Mouse (Mus musculus): ENCODE results near the gene Tmem131l. TPM values are rescaled to one million over a fixed set of nuclear protein-coding genes. Genes with fewer than 3 reads are reported as not detected.

Tmem131l gene
- total RNA-seq (2012; rRNA removed), result 31.5 and 49.3 TPM in 2 replicates

- no peaks in the 10 kb centered on the region for H3K36me3 ChIP-seq (ENCODE audit: control insufficient read depth, insufficient read depth, low read length, poor library complexity, severe bottlenecking)
- H3K4me3 ChIP-seq (ENCODE audit: insufficient read depth in 1 of 2, low read depth in 1 of 2, low read length in 2 of 2, poor library complexity in 1 of 2, severe bottlenecking in 1 of 2), result peak within 1 kb of the TSS; percentile 98 to 99
- peak within 1 kb of the TSS; percentile 61; the same call in 1 of the 2 replicates for H3K27ac ChIP-seq (ENCODE audit: insufficient read depth, low read depth, low read length, poor library complexity, severe bottlenecking)
- DNase-seq (ENCODE audit: low read depth, low spot score), result peak; percentile 54
- H3K9me3 ChIP-seq (ENCODE audit: control insufficient read depth, insufficient read depth, low read depth, low read length), result no peaks in the 10 kb centered on the region
- in situ Hi-C loops (cut with MboI; ENCODE audit: low sequenced_read_pairs in 2 of 2, unreplicated experiment in 2 of 2), result no loop called here
- no peaks in the 10 kb centered on the region for H3K4me1 ChIP-seq (ENCODE audit: control insufficient read depth in 2 of 2, insufficient read depth in 2 of 2, low read length in 2 of 2, poor library complexity in 1 of 2)
- TF ChIP-seq ZNF384 (IDR thresholded peaks at IDR 0.05; ENCODE audit: low read depth, low read length) (no peak), ZC3H11A (IDR thresholded peaks at IDR 0.05; ENCODE audit: borderline replicate concordance, low read depth, low read length) (no peak), HCFC1 (IDR thresholded peaks at IDR 0.05; ENCODE audit: borderline replicate concordance, insufficient read depth, low read length) (no peak), CHD2 (IDR thresholded peaks at IDR 0.05; ENCODE audit: low read depth, low read length) (no peak), MAFK (IDR thresholded peaks at IDR 0.05; ENCODE audit: insufficient read depth, low read depth, low read length) (no peak)
- H3K9ac ChIP-seq (ENCODE audit: insufficient read depth, low read depth, low read length, poor library complexity, severe bottlenecking), result peak within 1 kb of the TSS; percentile 96
Observed at GRCm38 (mm10) chr3:84039646-84040475, at the start of gene Tmem131l. Gene Tmem131l (minus strand): TSS chr3:84040175.

- Histone ChIP-seq H3K9ac (ENCODE audit: insufficient read depth, low read depth, low read length, poor library complexity, severe bottlenecking) (no peak overlapping the region), H3K27ac (ENCODE audit: insufficient read depth, low read depth, low read length, poor library complexity, severe bottlenecking) (no peak overlapping the region), H3K36me3 (ENCODE audit: control insufficient read depth, insufficient read depth, low read length, poor library complexity, severe bottlenecking) (no peaks in the 10 kb centered on the region), H3K4me1 (ENCODE audit: control insufficient read depth in 2 of 2, insufficient read depth in 2 of 2, low read length in 2 of 2, poor library complexity in 1 of 2) (no peaks in the 10 kb centered on the region), H3K9me3 (ENCODE audit: control insufficient read depth, insufficient read depth, low read depth, low read length) (no peaks in the 10 kb centered on the region), H3K4me3 (ENCODE audit: insufficient read depth in 1 of 2, low read depth in 1 of 2, low read length in 2 of 2, poor library complexity in 1 of 2, severe bottlenecking in 1 of 2) (no peak overlapping the region)
- no peak for DNase-seq (ENCODE audit: low read depth, low spot score)
- in situ Hi-C loops (cut with MboI; ENCODE audit: low sequenced_read_pairs in 2 of 2, unreplicated experiment in 2 of 2), result no loop called here
- TF ChIP-seq HCFC1 (IDR thresholded peaks at IDR 0.05; ENCODE audit: borderline replicate concordance, insufficient read depth, low read length), result no peak
Observed at GRCm38 (mm10) chr3:84086921-84087320, 46.9 kb upstream of the Tmem131l start.

GRCm38 (mm10) chr3:84086337-84086736 lies 46.4 kb upstream of the Tmem131l start:
- Histone ChIP-seq H3K9ac (ENCODE audit: insufficient read depth, low read depth, low read length, poor library complexity, severe bottlenecking) (no peak overlapping the region), H3K27ac (ENCODE audit: insufficient read depth, low read depth, low read length, poor library complexity, severe bottlenecking) (no peak overlapping the region), H3K4me1 (ENCODE audit: control insufficient read depth in 2 of 2, insufficient read depth in 2 of 2, low read length in 2 of 2, poor library complexity in 1 of 2) (no peaks in the 10 kb centered on the region), H3K9me3 (ENCODE audit: control insufficient read depth, insufficient read depth, low read depth, low read length) (no peaks in the 10 kb centered on the region), H3K36me3 (ENCODE audit: control insufficient read depth, insufficient read depth, low read length, poor library complexity, severe bottlenecking) (no peaks in the 10 kb centered on the region), H3K4me3 (ENCODE audit: insufficient read depth in 1 of 2, low read depth in 1 of 2, low read length in 2 of 2, poor library complexity in 1 of 2, severe bottlenecking in 1 of 2) (no peak overlapping the region)
- DNase-seq (ENCODE audit: low read depth, low spot score), result no peak
- TF ChIP-seq ZNF384 (IDR thresholded peaks at IDR 0.05; ENCODE audit: low read depth, low read length) (no peak), MAFK (IDR thresholded peaks at IDR 0.05; ENCODE audit: insufficient read depth, low read depth, low read length) (no peak), CHD2 (IDR thresholded peaks at IDR 0.05; ENCODE audit: low read depth, low read length) (no peak), HCFC1 (IDR thresholded peaks at IDR 0.05; ENCODE audit: borderline replicate concordance, insufficient read depth, low read length) (no peak), ZC3H11A (IDR thresholded peaks at IDR 0.05; ENCODE audit: borderline replicate concordance, low read depth, low read length) (no peak)
- in situ Hi-C loops (cut with MboI; ENCODE audit: low sequenced_read_pairs in 2 of 2, unreplicated experiment in 2 of 2), result no loop called here

GRCm38 (mm10) chr3:84085429-84085828 lies 45.5 kb upstream of the Tmem131l start:
- Histone ChIP-seq H3K4me3 (ENCODE audit: insufficient read depth in 1 of 2, low read depth in 1 of 2, low read length in 2 of 2, poor library complexity in 1 of 2, severe bottlenecking in 1 of 2) (no peak overlapping the region), H3K27ac (ENCODE audit: insufficient read depth, low read depth, low read length, poor library complexity, severe bottlenecking) (no peak overlapping the region), H3K9ac (ENCODE audit: insufficient read depth, low read depth, low read length, poor library complexity, severe bottlenecking) (no peak overlapping the region), H3K4me1 (ENCODE audit: control insufficient read depth in 2 of 2, insufficient read depth in 2 of 2, low read length in 2 of 2, poor library complexity in 1 of 2) (no peaks in the 10 kb centered on the region), H3K36me3 (ENCODE audit: control insufficient read depth, insufficient read depth, low read length, poor library complexity, severe bottlenecking) (no peaks in the 10 kb centered on the region), H3K9me3 (ENCODE audit: control insufficient read depth, insufficient read depth, low read depth, low read length) (no peaks in the 10 kb centered on the region)
- DNase-seq (ENCODE audit: low read depth, low spot score), result no peak
- in situ Hi-C loops (cut with MboI; ENCODE audit: low sequenced_read_pairs in 2 of 2, unreplicated experiment in 2 of 2), result no loop called here
- TF ChIP-seq MAFK (IDR thresholded peaks at IDR 0.05; ENCODE audit: insufficient read depth, low read depth, low read length) (no peak), ZC3H11A (IDR thresholded peaks at IDR 0.05; ENCODE audit: borderline replicate concordance, low read depth, low read length) (no peak), HCFC1 (IDR thresholded peaks at IDR 0.05; ENCODE audit: borderline replicate concordance, insufficient read depth, low read length) (no peak), ZNF384 (IDR thresholded peaks at IDR 0.05; ENCODE audit: low read depth, low read length) (no peak), CHD2 (IDR thresholded peaks at IDR 0.05; ENCODE audit: low read depth, low read length) (no peak)

All from ES-E14 (cell line).